Mouse (Mus musculus) monocyte, adult 5-6 weeks (primary cell): ENCODE results near the gene Zdhhc16. TPM values are rescaled to one million over a fixed set of nuclear protein-coding genes. Genes with fewer than 3 reads are reported as not detected.
A peak's percentile ranks its signal among the peaks of the same experiment; 100 is the strongest.

Experiments used
- ATAC-seq: fragments of 153-309, 156-312 bp; replicated peaks from 2 replicates; pipeline ENCODE4 v1.8.0; 2017; ENCODE audit warnings: mild to moderate bottlenecking; ENCODE audit not compliant: low TSS enrichment, insufficient number of reproducible peaks, severe bottlenecking, poor library complexity, low FRiP score
- total RNA-seq: library from RNA; stranded (forward); fragments of 200-1000, 200-491, 200-594 nt; gene quantifications from 3 replicates; pipeline ENCODE4 v1.2.3, GENCODE M21; 2017

Zdhhc16 gene
- 15.5 to 26.4 TPM (median 23.1 TPM) in 3 replicates for total RNA-seq

DNA sequence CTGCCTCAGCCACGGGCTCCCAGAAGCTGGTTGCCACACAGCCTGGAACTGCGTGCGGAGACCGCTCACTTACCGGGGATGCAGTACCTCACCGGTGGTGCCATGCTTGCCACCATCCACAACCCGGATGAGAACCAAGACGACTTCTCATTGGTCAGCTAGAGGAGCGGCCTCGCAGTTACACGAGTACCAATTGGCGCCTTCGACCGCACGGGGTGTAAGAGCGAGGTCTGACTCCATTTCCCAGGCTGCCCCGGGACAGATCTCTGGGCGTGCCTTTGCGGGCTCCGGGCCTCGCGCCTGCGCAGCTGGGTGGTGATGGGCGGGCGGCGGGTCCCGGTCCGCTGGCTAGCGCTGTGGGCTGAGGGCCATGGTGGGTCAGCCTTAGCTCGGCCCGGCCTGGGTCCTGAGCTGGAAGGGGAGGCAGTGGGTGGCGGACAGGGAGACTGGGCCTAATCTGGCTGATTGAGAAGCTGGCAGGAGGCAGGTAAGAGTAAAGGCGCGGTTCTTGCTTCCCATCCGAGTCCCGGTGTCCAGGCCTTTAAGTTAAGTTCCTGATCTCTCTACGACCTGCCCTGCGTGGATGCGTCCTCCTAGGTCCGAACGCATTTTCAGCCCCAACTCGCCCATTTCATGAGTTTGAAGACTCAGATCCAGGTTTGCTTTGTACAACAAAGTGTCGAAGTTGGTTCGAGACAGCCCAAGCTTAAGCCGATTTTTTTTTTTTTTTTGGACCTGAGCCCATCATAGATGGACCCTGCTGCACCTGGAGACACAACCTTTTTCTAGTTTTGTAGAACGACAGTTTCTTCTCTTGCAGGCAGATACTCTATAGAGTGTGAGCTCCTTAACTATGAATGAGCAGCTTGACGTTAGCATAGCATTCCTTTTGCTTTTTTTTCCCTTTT lies at the start of gene Zdhhc16, which contains the start of gene Exosc1:
Zdhhc16 (plus strand) TSS at position 302 of the 908 bp plus-strand sequence.
Exosc1 (minus strand) TSS at position 245 of the 908 bp plus-strand sequence.
- peak; percentile 99 for ATAC-seq

DNA sequence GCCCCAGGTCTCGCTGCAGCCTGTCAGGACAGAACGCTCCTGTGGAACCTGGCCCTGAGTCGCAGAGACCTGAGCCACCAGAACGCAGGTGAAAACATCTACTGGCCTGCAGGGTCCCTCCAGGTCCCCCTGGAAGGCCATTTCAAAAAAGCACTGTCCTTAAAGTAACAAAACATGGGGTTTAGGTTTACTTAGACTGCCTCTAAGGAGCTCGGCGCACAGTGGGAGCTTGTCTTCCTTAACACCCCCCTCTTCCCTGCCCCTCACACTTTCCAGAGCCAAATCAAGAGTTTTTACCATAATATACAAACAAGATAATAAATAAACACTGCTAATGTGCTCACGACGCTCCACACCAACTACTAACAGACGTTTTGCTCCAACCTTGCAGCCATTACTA lies 49.4 kb upstream of the Zdhhc16 start:
- ATAC-seq = no peak

DNA sequence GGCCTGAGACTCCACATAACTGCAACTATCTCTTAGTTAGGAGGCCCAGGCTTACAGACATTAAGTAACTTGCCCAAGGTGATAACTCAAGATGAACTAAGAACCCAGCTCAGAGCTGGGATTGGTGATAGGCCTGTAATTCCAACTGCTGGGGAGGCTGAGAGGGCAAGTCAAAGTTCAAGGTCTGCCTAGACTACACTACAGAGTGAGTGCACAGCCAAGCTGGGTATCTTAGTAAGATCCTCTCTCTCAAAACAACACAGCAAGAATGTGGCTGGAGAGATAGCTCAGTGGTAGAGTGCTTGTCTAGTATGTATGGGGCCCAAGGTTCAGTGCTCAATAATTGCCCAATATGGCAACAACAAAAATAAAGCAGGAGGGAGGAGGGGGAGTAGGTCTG lies 45.1 kb upstream of the Zdhhc16 start:
- ATAC-seq = no peak

DNA sequence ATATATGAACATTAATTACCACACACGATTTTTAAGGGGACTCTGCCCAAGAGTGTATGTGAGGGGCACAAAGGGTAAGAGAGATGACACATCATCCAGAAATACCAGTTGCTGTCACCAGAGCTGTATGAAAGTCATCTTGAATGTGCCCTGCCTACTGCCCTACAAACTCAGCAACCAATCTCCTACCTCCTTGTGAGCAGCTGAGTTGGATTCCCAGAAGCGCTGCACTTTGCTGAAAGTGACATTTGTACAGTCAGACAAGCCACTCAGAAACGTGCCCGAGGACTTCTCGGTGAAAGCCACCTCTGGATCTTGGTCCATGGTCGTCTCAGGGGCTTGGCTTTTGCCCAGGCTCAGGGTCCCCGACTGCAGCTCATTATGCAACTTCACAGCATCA lies 38.3 kb upstream of the Zdhhc16 start:
- ATAC-seq = no peak

DNA sequence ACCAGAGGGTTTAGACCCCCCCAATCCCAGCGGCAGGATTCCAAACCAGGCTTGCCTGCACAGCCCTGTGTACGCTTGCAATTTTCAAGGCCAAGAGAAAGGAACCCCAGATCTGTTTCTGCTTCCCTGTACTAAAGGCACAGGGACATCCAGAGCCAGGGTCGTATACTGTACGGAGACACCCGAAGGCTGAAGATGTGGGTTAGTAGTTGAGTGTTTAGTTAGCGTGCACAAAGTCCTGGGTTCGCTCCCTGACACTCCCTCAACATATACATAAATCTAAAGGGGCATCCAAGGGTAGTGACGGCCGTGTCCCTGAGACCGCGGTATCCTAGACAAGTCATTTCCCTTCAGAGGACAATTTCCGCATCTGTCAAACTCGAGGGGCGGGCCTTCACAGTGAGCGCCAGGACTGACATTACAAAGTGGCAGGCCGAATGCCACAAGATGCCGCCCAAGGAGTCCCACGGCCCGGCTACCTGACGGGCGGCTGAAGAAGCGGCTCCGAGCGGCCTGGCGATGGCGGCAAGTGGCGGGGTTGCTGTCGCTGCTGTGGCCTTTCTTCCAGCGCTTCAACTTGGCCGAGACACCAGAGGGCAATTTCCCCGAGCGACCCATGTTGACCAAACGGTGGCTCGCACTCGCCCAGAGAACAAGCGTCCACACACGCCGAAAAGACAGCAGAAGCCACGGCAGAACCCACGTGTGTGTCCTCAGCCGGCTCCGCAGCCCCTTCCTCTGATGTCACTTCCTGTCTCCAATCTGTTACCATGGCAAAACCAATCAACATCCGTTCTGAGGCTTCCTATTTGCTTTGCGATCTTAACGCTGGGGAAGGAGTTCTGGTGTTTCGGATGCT lies 37.6 kb upstream of the Zdhhc16 start, which contains the start of gene Rrp12:
Rrp12 (minus strand) TSS at position 714 of the 859 bp plus-strand sequence.
- ATAC-seq = peak; percentile 79

DNA sequence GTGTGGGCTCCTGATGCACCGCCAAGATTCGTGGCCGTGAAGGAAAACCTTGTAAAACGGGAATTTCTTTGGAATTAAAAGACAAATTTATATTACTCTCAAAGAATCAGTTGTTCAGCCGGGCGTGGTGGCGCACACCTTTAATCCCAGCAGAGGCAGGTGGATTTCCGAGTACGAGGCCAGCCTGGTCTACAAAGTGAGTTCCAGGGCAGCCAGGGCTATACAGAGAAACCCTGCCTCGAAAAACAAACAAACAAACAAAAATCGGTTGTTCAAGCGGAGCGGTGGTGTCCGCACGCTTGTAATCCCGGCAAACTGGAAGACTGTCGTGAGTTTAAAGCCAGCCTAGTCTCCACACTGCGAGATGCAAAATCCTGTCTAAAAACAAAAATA lies 37.0 kb upstream of the Zdhhc16 start:
- ATAC-seq = no peak

DNA sequence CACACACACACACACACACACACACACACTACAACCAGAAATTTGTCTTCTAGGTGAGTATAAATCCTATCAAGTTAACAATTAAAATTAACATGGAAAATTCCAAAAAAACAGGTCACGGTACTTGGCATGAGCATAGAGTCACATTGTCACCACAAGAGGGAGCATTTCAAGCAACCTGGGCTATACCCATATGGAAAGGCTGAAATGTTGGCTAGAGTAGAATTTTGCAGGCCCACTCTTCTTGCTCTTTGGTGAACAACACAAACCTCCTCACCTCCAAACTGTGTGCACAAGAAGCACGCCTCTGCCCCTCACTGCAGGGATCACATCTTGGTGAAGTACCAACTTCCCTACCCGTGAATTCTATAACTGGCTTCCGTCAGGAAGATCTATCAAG lies 34.4 kb upstream of the Zdhhc16 start:
- ATAC-seq = no peak

DNA sequence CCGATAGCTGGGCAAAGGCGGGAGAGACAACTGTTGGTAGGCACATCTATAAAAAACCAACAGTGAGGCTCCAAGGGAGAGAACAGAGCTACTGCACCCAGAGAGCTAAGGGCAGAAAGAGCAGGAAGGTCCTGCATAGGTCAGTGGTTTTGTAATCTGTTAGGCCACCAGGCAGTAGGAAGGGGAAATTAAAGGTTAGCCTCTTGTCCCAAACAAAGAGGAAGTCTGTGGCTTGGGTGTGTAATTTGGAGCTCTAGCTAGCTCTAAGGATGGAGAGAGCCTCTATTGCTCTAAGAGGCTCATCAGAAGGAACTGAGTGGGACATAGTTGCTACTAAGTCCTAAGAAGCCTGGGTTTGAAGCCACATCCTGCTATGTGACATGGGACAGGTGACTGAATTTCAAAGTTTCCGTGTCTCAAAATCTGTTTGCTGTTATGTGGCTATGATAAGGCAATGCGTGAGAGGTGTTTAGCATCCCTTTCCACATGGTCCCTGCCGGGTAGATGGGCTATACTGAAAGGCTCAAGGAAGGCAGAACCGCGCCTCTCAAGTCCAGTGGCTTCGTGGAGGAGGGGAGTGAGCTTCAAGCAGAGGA lies 32.7 kb upstream of the Zdhhc16 start:
- peak; percentile 82 for ATAC-seq

DNA sequence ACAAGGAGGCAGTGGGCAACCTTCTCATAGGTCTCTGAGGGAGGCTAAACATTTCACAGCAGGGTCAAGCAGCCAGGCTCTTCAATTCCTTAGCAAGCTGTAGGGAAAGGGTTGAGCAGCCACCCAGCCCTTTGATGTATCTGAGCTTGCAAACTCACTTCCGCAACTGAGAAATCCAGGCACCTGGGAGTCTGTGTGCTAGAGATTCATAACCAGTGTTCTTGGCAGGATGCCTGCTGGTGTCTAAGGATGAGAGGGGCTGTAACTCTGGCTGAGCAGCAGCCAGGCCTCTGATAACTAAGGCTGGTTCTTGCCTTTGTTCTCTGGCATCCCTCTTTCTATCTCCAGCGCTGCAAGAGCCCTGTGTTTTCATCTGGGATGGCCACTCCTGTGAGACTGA lies 31.6 kb upstream of the Zdhhc16 start:
- no peak for ATAC-seq

DNA sequence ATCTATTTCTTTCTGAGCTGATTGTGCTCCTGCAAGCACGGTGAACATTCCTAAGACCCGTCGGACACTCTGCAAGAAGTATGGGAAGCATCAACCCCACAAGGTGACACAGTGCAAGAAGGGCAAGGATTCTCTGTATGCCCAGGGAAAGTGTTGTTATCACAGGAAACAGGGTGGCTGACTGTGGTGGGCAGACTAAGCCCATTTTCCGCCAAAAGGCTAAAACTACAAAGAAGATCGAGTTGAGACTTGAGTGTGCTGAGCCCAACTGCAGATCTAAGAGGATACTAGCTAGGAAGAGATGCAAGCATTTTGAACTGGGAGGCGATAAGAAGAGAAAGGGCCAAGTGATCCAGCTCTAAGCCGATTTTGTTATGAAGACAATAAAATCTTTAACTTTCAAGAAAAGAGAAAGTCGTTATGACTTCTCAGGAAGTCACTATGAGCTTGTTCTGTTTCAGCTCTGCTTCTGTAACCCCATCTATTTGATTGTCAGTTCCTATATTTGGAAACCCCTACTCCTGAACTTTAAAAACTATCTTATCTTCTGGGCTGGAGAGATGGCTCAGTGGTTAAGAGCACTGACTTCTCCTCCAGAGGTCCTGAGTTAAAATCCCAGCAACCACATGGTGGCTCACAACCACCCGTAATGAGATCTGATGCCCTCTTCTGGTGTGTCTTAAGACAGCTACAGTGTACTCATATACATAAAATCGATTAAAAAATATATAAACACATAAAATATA lies 30.3 kb upstream of the Zdhhc16 start:
- ATAC-seq = no peak

DNA sequence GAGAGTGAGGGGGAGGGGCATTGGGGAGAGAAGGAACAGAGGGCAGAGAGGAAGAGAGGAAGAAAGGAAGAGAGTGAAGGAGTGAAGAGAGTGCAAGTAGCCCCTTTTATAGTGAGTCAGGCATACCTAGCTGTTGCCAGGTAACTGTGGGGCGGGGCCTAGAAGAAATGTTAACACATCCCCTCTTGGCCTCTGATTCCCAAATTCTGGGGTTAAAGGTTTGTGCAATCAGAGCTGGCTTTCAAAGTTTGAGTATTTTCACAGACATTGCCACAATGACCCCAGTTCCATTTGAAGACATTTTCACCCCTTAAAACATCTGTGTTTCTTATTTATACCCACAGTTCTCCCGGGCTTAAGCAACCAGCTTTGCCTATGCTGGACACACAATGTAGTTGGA lies 28.0 kb upstream of the Zdhhc16 start:
- no peak for ATAC-seq

DNA sequence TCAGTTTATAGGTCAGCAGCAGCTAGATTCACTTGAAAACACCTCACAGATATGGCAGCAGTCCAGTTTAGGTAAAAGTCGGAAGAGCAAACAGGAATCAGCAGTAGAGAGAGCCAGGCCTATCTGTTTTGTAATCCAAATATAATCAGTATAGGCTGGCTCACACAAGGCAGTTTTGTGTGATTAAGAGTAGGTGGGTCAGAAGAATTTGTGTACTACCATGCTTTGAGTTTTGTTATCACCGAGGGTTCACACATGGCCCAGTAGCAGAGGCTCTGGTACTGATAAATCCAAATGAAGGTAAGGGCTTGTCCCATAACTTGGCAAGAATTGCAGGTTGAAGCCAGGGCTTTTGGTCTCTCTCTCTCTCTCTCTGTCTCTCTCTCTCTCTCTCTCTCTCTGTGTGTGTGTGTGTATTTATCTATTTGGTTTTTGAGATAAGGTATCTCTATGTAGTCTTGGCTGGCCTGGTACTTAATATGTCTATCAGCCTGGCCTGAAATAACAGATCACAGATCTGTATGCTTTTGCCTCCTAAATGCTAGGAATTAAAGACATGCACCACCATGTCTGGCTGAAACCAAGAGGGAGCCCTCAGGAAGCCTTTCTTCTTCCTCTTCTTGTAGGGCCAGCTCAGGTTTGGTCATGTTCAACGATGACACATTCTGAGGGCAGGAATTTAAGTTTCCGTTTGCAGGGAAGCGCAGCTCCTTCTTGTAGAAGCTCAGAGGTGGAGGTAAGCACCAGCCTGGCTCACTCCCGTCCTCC lies 26.8 kb upstream of the Zdhhc16 start:
- no peak for ATAC-seq

DNA sequence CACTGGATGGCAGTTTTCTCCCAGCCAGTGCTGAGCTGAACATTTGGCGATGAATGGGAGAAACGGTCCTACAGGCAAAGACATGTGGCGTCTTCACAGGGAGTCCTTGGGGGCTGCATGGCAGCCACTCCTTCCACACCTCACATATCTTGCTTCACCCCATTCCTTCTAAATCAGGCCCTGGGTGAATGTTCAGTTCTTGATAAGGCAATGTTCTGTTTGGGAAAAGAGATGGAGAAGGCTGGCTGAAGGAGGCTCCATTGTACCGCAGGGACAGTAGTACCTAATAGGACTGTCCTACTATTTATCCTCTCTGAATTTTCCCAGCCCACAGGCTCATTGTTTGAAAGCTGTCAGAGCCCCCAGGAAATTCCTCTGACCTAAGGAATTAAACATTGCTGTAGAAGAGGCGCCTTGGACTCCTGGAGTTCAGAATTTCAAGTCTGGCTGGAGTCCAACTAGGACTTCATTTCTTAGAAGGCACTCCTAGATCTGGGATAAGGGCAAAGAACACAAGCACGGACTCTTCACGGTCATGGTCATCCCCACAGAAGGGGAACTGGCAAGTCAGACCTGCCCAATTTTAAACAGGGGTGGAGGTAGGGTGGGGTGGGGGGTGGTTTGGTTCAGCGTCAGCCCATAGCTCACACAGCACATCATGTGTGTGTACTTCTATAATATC lies 26.1 kb upstream of the Zdhhc16 start:
- no peak for ATAC-seq

DNA sequence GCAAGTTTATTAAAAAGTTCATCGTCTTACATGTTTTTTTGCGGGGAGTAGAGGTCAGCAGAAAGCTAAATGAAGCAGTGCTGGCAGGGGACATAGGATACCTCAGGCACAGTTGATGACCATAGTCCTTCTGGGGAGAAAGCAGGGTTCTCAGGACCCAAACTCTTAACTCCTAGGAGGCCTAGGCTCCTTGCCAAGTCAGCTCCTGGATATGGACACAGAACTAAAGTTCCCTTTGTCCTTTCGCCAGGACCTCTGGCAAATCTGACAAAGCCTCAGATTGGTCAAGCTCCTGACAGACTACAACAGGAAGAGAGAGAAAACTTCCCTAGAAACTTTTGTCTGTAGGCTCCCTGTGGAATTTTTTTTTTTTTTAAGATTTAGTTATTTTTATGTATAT lies 24.5 kb upstream of the Zdhhc16 start:
- ATAC-seq = no peak

DNA sequence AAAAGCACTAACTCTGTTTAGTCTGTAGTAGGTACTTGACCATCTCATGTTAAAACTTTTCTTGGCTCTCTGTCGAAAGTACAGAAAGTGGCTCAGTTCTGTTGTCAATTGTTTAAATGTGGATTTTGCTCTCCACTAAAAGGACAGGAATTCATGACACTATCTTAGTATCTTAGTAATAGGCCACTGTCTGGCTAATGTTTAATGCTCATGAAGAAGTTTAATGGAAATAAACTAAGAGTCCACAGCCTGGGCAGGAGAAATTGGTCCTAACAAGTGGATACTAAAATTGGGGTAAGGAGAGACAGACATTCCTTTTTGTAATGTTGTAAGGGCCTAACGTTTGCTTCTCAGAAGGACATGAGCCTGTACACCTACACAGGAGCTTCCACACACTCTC lies 22.9 kb upstream of the Zdhhc16 start:
- ATAC-seq = no peak

DNA sequence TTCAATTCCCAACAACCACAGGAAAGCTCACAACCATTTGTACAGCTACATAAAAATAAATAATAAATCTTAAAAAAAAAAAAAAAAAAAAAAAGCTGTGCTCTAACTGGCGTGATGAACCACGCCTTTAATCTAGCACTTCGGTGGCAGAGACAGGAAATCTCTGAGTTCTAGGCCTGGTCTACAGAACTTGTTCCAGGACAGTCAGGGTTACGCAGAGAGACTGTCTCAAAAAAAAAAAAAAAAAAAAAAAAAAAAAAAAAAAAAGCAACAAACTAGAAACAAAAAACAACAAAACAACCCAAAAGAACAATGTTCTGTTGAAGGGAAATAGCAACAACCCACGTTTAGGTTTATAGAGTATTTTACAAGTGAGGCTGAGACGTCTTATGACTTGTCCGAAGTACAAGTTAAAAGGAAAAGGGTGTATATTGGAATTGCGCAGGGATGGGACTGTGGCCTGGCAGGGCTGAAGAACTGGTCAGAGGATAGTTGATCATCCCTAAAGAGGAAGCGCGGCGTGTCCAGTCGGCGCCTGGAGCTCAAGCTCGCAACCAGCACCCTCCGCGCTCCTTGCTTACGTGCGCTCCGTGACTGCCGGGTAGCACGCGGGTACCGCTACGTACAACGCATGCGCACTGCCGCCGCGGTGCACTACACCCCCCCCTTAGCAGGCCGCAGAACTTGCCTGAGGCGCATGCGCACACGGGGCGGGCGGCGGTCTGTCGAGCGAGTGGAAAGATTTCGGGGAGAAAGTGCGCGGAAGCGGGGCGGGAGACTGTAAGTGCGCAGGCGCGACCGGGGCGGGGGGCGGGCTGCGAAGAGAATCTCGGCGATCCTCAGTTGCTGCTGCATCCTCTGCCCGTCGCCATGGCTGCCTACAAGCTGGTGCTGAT lies 21.9 kb upstream of the Zdhhc16 start, which contains the start of gene Pgam1:
Pgam1 (plus strand) TSS at position 746 of the 896 bp plus-strand sequence.
- peak; percentile 92 for ATAC-seq
